ENCODE assay signal across 11 mouse cellular contexts in genomic region chr9:105774878-105775277, GRCm38 (mm10). TPM values are rescaled to one million over a fixed set of nuclear protein-coding genes. Genes with fewer than 3 reads are reported as not detected.
DNase-seq lines count a peak whose midpoint lies in the region; ATAC-seq and TF ChIP-seq lines count a peak whose summit lies in the region.
"Had no signal": no experiment of that assay in that cellular context is flagged by ENCODE, and none has a peak within 500 bp of the region (broad histone marks: within the 10 kb centered on the region; RNA-seq: fewer than 3 reads in every experiment).

No protein-coding gene starts in this region.

- WGBS in forebrain, embryonic 14.5 days = 75% methylated on average over 7 of the region's 7 CpGs
- WGBS in forebrain, postnatal 0 days = 48% methylated on average over 7 of the region's 7 CpGs
- WGBS in midbrain, postnatal 0 days = 64% methylated on average over 7 of the region's 7 CpGs
- 76% methylated on average over 7 of the region's 7 CpGs for WGBS in midbrain, embryonic 13.5 days

- 0 out of 2 replicates have a peak, but pooled peaks cover 4% of the 10 kb centered on the region for H3K4me1 ChIP-seq in forebrain, embryonic 14.5 days (ENCODE audit: control insufficient read depth, insufficient read depth, low read length)
- H3K4me1 ChIP-seq in forebrain, postnatal 0 days (ENCODE audit: insufficient read depth) = no peaks in the 10 kb centered on the region
- no peaks in the 10 kb centered on the region for H3K4me1 ChIP-seq in midbrain, postnatal 0 days (ENCODE audit: insufficient read depth, low read length)
- H3K4me1 ChIP-seq in midbrain, embryonic 13.5 days (replicated peaks) = peaks cover 20% of the 10 kb centered on the region; the same call in 1 of the 2 replicates
- H3K4me1 ChIP-seq: liver, embryonic 13.5 days had no signal

- no peaks in the 10 kb centered on the region for H3K9me3 ChIP-seq in forebrain, embryonic 14.5 days (replicated peaks; ENCODE audit: control insufficient read depth, low read length)
- no peaks in the 10 kb centered on the region for H3K9me3 ChIP-seq in forebrain, postnatal 0 days (ENCODE audit: low read length)
- H3K9me3 ChIP-seq in midbrain, postnatal 0 days (ENCODE audit: low read length) = no peaks in the 10 kb centered on the region
- no peaks in the 10 kb centered on the region for H3K9me3 ChIP-seq in midbrain, embryonic 13.5 days

- H3K4me2 ChIP-seq in forebrain, embryonic 14.5 days (ENCODE audit: low read length) = no peak overlapping the region
- H3K4me2 ChIP-seq in forebrain, postnatal 0 days (ENCODE audit: low read depth) = no peak overlapping the region
- no peak overlapping the region for H3K4me2 ChIP-seq in midbrain, postnatal 0 days (ENCODE audit: low read depth, low read length, poor library complexity, severe bottlenecking)
- no peak overlapping the region for H3K4me2 ChIP-seq in midbrain, embryonic 13.5 days (replicated peaks)
- H3K4me2 ChIP-seq: liver, embryonic 13.5 days had no signal

- TF ChIP-seq CTCF in forebrain, postnatal 0 days (IDR thresholded peaks at IDR 0.05; ENCODE audit: low read depth) = no peak
- no peak for TF ChIP-seq CTCF in midbrain, postnatal 0 days (IDR thresholded peaks at IDR 0.05)

- H3K4me3 ChIP-seq in forebrain, embryonic 14.5 days (ENCODE audit: low read depth, low read length) = no peak overlapping the region
- no peak overlapping the region for H3K4me3 ChIP-seq in forebrain, postnatal 0 days (ENCODE audit: low read depth, low read length)
- H3K4me3 ChIP-seq in midbrain, postnatal 0 days (ENCODE audit: low read depth, low read length) = no peak overlapping the region
- no peak overlapping the region for H3K4me3 ChIP-seq in midbrain, embryonic 13.5 days (replicated peaks)
- H3K4me3 ChIP-seq: liver, embryonic 13.5 days had no signal

- intact Hi-C loops in heart, postnatal 10 days (cut with DNase I) = no loop called here

- H3K9ac ChIP-seq in forebrain, embryonic 14.5 days (ENCODE audit: low read length) = no peak overlapping the region
- no peak overlapping the region for H3K9ac ChIP-seq in forebrain, postnatal 0 days
- no peak overlapping the region for H3K9ac ChIP-seq in midbrain, postnatal 0 days (replicated peaks; ENCODE audit: low read length, poor library complexity, severe bottlenecking)
- no peak overlapping the region for H3K9ac ChIP-seq in midbrain, embryonic 13.5 days (replicated peaks)
- H3K9ac ChIP-seq: liver, embryonic 13.5 days had no signal

- no peak overlapping the region for H3K27ac ChIP-seq in forebrain, embryonic 14.5 days (ENCODE audit: low read depth, low read length)
- H3K27ac ChIP-seq in forebrain, postnatal 0 days (ENCODE audit: low read depth, low read length) = no peak overlapping the region
- no peak overlapping the region for H3K27ac ChIP-seq in midbrain, postnatal 0 days (ENCODE audit: low read depth, low read length)
- no peak overlapping the region for H3K27ac ChIP-seq in midbrain, embryonic 13.5 days
- H3K27ac ChIP-seq: liver, embryonic 13.5 days had no signal

- H3K27me3 ChIP-seq in forebrain, embryonic 14.5 days (replicated peaks; ENCODE audit: control insufficient read depth, insufficient read depth, low read length) = no peaks in the 10 kb centered on the region
- H3K27me3 ChIP-seq in forebrain, postnatal 0 days (ENCODE audit: insufficient read depth, low read length) = no peaks in the 10 kb centered on the region
- no peaks in the 10 kb centered on the region for H3K27me3 ChIP-seq in midbrain, postnatal 0 days (ENCODE audit: insufficient read depth, low read length)
- no peaks in the 10 kb centered on the region for H3K27me3 ChIP-seq in midbrain, embryonic 13.5 days
- H3K27me3 ChIP-seq: liver, embryonic 13.5 days had no signal

- no peak for ATAC-seq in forebrain, embryonic 14.5 days
- ATAC-seq in forebrain, postnatal 0 days = no peak
- ATAC-seq in midbrain, postnatal 0 days (ENCODE audit: low FRiP score) = no peak
- ATAC-seq in midbrain, embryonic 13.5 days = no peak

- H3K36me3 ChIP-seq in forebrain, embryonic 14.5 days (ENCODE audit: control insufficient read depth, insufficient read depth, low read length) = no peaks in the 10 kb centered on the region
- no peaks in the 10 kb centered on the region for H3K36me3 ChIP-seq in forebrain, postnatal 0 days (ENCODE audit: insufficient read depth)
- H3K36me3 ChIP-seq in midbrain, postnatal 0 days (ENCODE audit: insufficient read depth, low read length) = no peaks in the 10 kb centered on the region
- no peaks in the 10 kb centered on the region for H3K36me3 ChIP-seq in midbrain, embryonic 13.5 days
- H3K36me3 ChIP-seq: liver, embryonic 13.5 days had no signal

- DNase-seq in forebrain, embryonic 14.5 days (ENCODE audit: low spot score) = peak; percentile 11
- DNase-seq in forebrain, postnatal 0 days = no peak
- DNase-seq in midbrain, postnatal 0 days (ENCODE audit: low spot score) = peak; percentile 64
- peak; percentile 82 to 87 for DNase-seq in heart, postnatal 10 days
- DNase-seq in skeletal muscle tissue, adult 2 months (ENCODE audit: low read depth, low spot score) = peak; percentile 36
- no peak for DNase-seq in frontal cortex, postnatal 25 days (ENCODE audit: low spot score in 2 of 2)
- DNase-seq in testis, postnatal 10 days (ENCODE audit: low spot score) = no peak
- DNase-seq: cerebellum, adult 18-20 months; liver, embryonic 13.5 days had no signal

RNA-seq across cellular contexts. Expression of gene Col6a6, which starts 53.1 kb away (rescaled TPM):
- polyA plus RNA-seq in forebrain, embryonic 14.5 days (2014; fragmentation: Nextera tagmentation; extraction: Ambion mirVana) = 0.05 TPM in 1 of 2 replicates, not detected in the other
- 0.23 and 0.33 TPM in 2 replicates for total RNA-seq in forebrain, postnatal 0 days (2014; rRNA removed)
- 0.03 and 0.11 TPM in 2 replicates for polyA plus RNA-seq in forebrain, postnatal 0 days (2015; fragmentation: Nextera tagmentation; extraction: Ambion mirVana)
- total RNA-seq in midbrain, postnatal 0 days (2014; rRNA removed) = 0.28 and 0.49 TPM in 2 replicates
- 0.20 and 0.23 TPM in 2 replicates for polyA plus RNA-seq in midbrain, postnatal 0 days (2015; fragmentation: Nextera tagmentation; extraction: Ambion mirVana)
- polyA plus RNA-seq in midbrain, embryonic 13.5 days (2015; fragmentation: Nextera tagmentation; extraction: Ambion mirVana) = 0.06 and 0.09 TPM in 2 replicates
- 10 to 100 TPM; 16.7 to 20.5 TPM for total RNA-seq in heart, postnatal 10 days (2021)
- total RNA-seq: hematopoietic stem cell, adult 5-6 weeks had no signal

Comparison
In these comparisons a context has a peak if more than half of its experiments do, and no peak if none do; other contexts are left out.
1. DNase-seq: peak in forebrain, embryonic 14.5 days (single experiment), midbrain, postnatal 0 days (single experiment), heart, postnatal 10 days (2 of 2) and skeletal muscle tissue, adult 2 months (single experiment); none in forebrain, postnatal 0 days (single experiment), frontal cortex, postnatal 25 days (0 of 2) and testis, postnatal 10 days (single experiment).